Mouse (Mus musculus): ENCODE measurements at regions not wholly inside any gene's neighbourhood (a gene's known extent, or its start where the extent isn't known, plus 50 kb on each side); places are given as distances from the start of the nearest gene placed in this dataset.
A peak's percentile ranks its signal among the peaks of the same experiment; 100 is the strongest.

GRCm38 (mm10) chr6:117788580-117789540 lies 52.1 kb upstream of the Zfp637 start:
- DNase-seq (ENCODE audit: low spot score in 2 of 2): peak in 1 of 2 experiments; percentile 34

GRCm38 (mm10) chr6:117790581-117790980 lies 50.4 kb upstream of the Zfp637 start:
- no peak for DNase-seq (ENCODE audit: low spot score in 2 of 2)
